Mouse (Mus musculus) CD4-positive, CD25-positive, alpha-beta regulatory T cell, adult 4 months (primary cell): ENCODE results near the gene Lgals2. TPM values are rescaled to one million over a fixed set of nuclear protein-coding genes. Genes with fewer than 3 reads are reported as not detected.
"Not testable (repeated sequence)": the region's sequence is repeated elsewhere in the genome, so short reads cannot be mapped to it uniquely, and the experiment has no call there.

Experiments used
- ATAC-seq: one replicate; pipeline ENCODE4 v1.8.0; 2017
- polyA plus RNA-seq, 2 experiments: library from polyadenylated mRNA; unstranded; fragments of 100-300 nt; shearing (Covaris generic); gene quantifications; one replicate each; pipeline ENCODE4 v1.2.1; 2017

Lgals2 gene
- polyA plus RNA-seq: not detected

GRCm38 (mm10) chr15:78855303-78855965 lies at the start of gene Lgals2:
TSS of gene Lgals2 (minus strand) at chr15:78855529.
- no peak for ATAC-seq

- ATAC-seq: no peak
Observed at GRCm38 (mm10) chr15:78903243-78903642, 47.9 kb upstream of the Lgals2 start.

GRCm38 (mm10) chr15:78901422-78901789 lies 46.1 kb upstream of the Lgals2 start:
- no peak for ATAC-seq

- ATAC-seq: no peak
Observed at GRCm38 (mm10) chr15:78900585-78901421, 45.5 kb upstream of the Lgals2 start.

GRCm38 (mm10) chr15:78899740-78900584 lies 44.6 kb upstream of the Lgals2 start, which contains the start of gene Sh3bp1:
TSS of gene Sh3bp1 (plus strand) at chr15:78899768.
- peak; percentile 54 for ATAC-seq

- ATAC-seq: no peak
Observed at GRCm38 (mm10) chr15:78899409-78899739, 44.0 kb upstream of the Lgals2 start, which contains the start of gene Gm49510. TSS of gene Gm49510 (plus strand) at chr15:78899667.

GRCm38 (mm10) chr15:78898507-78899001 lies 43.2 kb upstream of the Lgals2 start:
- ATAC-seq: peak; percentile 67

GRCm38 (mm10) chr15:78897488-78897887 lies 42.2 kb upstream of the Lgals2 start:
- ATAC-seq: no peak

GRCm38 (mm10) chr15:78896149-78896548 lies 40.8 kb upstream of the Lgals2 start:
- peak; percentile 55 for ATAC-seq

GRCm38 (mm10) chr15:78895741-78896140 lies 40.4 kb upstream of the Lgals2 start:
- no peak for ATAC-seq

- peak; percentile 18 for ATAC-seq
Observed at GRCm38 (mm10) chr15:78894726-78895125, 39.4 kb upstream of the Lgals2 start.

- ATAC-seq: no peak
Observed at GRCm38 (mm10) chr15:78892440-78892839, 37.1 kb upstream of the Lgals2 start.

GRCm38 (mm10) chr15:78889401-78889853 lies 34.1 kb upstream of the Lgals2 start:
- ATAC-seq: no peak

GRCm38 (mm10) chr15:78881828-78882227 lies 26.5 kb upstream of the Lgals2 start:
- no peak for ATAC-seq

- ATAC-seq: no peak
Observed at GRCm38 (mm10) chr15:78880432-78880831, 25.1 kb upstream of the Lgals2 start.

- ATAC-seq: not testable (repeated sequence)
Observed at GRCm38 (mm10) chr15:78878792-78879516, 23.6 kb upstream of the Lgals2 start.

- ATAC-seq: no peak
Observed at GRCm38 (mm10) chr15:78877810-78878390, 22.6 kb upstream of the Lgals2 start.

GRCm38 (mm10) chr15:78876991-78877809 lies 21.9 kb upstream of the Lgals2 start, which contains the start of gene Gga1:
TSS of gene Gga1 (plus strand) at chr15:78877190.
- peak; percentile 87 for ATAC-seq

GRCm38 (mm10) chr15:78876258-78876696 lies 20.9 kb upstream of the Lgals2 start:
- ATAC-seq: peak; percentile 27

GRCm38 (mm10) chr15:78875537-78875936 lies 20.2 kb upstream of the Lgals2 start:
- ATAC-seq: no peak
